Mouse (Mus musculus) mesoderm, embryonic 11.5 days (tissue): ENCODE measurements around the gene Tmem132c.

ENCODE experiments used
- DNase-seq: peaks from one replicate; pipeline ENCODE4 v3.0.0-alpha.2; 2012; ENCODE audit warnings: low read depth, low spot score

Tmem132c gene

DNA sequence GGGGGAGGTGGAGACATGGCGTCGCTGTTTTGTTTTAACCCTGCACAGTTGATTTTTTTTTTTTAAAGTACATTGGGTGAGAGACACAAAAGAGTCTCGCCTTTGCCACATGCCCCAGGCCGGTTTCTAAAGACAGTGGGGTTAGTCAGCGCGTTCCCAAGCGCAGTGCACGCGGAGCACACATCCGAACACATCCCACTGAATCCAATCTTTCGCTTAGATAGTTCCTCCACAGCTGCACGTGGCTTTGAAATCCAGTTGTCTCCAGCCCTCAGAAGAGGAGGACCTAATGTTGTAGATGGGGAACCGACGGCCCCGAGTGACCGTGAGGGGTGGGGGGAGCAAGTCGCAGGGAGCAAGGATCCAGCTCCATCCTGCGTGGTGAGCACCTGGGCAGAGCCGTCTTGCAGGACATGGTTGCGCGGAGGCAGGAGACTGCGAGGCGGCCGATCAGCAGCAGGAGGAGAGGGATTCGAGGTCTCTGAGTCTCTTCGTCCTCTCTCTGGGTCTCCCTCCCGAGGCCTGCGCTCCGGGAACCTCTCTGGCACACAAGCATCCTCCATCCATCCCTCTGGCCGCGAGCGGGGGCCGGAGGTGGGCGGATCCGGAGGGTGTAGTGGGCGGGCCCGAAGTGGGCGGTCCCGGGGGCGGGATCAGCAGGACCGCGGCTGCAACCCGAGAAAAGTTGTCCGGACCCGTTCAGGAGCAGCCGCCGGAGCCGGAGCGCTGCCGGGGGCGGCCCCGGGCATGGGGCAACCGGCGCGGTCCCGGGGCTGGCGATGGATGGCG lies at the start of gene Tmem132c:
Gene Tmem132c (plus strand): TSS at position 673 of the 789 bp plus-strand sequence.
- DNase-seq = peak; percentile 90

DNA sequence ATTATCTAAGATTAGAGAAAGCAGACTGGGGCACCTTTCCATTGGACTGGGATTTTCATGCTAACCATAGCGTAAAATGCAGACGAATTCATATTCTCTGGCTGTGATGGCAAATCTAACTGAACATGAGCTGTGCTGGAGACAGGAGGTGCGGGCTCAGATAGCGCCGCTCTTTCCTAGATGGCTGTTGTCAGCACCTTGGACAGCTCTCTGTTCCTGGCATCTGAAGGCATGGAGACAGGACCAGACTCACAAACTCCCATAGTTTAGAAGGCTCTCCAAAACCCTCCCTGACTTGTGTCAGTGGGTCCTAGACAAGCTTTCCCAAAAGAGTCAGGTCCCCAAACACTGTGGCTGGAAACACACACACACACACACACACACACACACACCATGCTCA lies 49.7 kb upstream of the Tmem132c start:
- DNase-seq = peak; percentile 86

DNA sequence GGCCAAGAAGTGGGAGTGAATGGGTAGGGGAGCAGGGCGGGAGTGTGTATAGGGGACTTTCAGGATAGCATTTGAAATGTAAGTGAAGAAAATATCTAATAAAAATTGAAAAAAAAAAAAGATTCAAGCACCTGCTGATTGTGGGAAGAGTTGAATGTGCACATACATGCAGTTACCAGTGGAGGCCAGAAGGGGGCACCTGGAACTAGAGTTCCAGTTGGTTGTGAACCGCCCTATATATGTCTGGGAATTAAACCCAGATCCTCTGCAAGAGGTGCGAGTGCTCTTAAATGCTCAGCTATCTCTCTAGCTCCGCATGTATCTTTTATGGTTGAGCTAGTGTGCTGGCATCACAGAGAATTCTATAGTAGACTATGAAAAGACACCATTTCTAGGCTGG lies 42.8 kb upstream of the Tmem132c start:
- DNase-seq = peak; percentile 39

DNA sequence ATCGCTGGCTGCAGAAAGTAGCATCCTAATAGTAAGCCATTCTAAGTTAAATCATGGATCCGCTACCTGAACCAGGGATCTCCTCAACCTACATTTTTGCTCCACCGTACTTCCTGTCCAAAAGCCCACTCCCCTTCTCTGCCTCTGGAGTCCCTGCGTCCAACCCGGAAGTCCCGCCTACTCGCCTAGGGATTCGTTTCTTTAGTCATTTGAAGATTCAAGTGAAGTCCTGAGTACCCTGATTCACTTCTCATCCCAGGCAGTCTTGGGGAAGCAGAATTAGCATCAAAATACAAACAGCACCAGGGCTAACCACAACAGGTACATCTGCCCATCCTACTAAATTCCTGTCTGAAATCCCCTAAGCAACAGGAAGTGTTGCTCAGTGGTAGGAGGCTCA lies 36.7 kb upstream of the Tmem132c start:
- DNase-seq = no peak

GRCm38 (mm10) chr5:127216389-127216788 lies 25.2 kb upstream of the Tmem132c start:
- no peak for DNase-seq

GRCm38 (mm10) chr5:127217725-127218124 lies 23.9 kb upstream of the Tmem132c start:
- no peak for DNase-seq

- DNase-seq = peak; percentile 62
Measured at GRCm38 (mm10) chr5:127227929-127228595, 13.5 kb upstream of the Tmem132c start.

DNA sequence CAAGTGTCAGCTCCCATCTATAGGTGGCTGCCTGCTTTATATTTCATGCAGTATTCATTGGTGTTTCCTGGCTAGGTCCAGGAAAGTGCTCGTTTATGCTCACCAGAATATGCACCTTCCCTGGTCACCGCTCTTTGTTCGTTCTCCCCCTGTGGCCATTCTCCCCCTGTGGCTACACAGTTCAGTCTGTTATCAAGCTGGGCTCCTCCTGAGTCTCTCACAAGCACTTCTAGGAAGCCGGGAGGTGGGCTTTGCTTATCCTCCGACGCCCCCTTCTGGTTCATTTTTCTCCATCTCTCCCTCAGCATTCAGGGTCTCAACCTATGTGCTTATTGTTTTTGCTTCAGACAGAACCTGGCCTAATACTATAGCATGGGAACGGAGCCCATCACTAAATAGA lies 6.9 kb upstream of the Tmem132c start:
- peak; percentile 79 for DNase-seq

- peak; percentile 89 for DNase-seq
Measured at GRCm38 (mm10) chr5:127235203-127235602, 6.4 kb upstream of the Tmem132c start.

DNA sequence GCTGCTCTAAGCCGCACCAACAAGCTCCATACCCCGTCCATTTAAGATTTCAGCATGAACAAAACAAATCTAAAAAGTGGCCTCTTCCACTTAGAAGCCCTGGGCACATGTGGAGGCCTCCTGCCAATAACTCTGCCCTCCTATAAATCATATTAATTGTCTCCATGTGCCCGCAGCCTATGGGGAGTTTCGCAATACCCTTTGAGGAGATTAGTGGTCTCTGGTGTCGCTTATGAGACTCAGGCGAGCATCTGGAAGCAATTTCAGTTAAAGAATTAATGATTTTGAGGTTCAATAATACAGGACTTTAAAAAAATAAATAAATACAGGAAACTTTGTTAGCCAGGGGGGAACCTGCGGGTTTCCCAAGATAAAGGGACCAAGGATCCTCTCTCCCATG lies 1.9 kb upstream of the Tmem132c start:
- peak; percentile 84 for DNase-seq

DNA sequence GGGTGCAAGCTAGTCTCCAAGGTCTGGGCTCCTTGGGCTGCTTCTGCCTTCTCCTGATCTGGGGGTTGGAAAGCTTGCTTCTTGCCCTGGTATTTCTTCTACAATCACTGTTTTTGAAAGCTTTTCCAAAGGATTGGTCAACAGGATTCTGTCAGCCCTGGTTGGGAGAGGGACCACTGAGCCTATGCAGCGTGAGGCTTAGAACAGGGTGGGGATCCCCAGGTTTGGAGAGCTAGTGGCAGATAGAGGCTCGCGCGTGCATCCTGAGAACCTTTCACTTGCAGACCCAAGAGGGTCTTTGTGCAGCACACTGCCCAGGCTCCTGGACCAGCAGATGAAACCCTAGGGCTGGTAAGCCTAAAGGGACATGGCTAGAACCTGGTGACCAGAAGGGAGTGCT lies 962 bp upstream of the Tmem132c start:
- no peak for DNase-seq

DNA sequence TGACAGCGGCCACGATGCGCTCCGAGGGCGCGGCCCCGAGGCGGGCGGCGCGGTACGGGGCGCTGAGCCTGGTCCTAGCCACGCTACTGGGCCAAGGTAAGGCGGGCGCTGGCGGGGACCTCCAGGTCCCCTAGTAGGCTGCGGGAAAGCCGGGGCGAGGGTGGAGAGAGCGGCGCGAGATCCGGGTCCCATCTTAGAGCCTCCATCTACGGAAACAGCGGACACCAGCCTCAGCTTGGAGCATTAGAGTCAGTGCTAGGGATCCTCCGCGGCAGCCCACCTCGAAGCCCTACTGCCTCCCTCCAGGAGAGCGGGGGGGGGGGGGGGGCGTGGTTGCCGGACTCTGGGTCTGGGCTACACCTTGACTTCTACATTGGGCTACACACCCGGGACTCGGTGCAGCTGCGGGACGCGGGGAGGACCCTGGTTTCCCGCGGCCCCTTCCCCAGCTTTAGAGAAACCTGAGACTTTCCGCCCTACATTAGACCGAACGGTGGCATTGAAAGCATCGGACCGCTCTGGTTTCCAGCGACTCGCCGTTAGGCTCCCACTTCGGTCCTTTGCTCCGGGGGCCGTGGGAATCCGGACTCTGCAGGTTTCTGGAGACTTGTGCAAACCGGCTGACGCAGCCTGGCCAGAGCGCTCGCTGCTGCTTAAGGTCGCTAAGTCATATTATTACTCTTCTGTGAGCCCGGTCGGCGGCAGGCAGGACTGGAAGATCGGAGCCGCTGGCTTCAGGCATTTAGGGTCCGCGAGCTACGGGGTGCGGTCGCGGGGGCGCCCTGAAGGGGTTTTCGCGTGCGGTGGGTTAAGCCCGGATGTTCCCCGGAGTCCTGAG lies 536 bp downstream of the Tmem132c start:
- peak; percentile 47 for DNase-seq

DNA sequence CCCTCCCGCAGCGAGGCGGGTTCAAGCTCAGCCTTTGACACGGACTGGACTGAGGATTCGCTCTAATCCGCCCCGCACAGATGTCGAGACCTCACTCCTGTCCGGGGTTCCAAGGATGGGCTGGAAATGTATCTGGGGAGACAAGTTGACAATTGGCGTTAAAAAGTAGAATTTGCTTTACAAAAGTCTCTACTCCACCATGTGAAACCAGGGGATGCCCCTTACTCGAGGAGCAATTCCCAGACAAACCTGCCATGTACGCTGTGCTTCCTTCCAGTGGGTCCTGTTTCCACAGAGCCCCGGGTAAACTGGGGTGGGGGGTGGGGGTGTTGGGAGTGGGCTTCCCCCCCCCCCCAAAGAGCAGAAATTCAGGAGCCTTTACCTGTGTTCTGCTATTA lies 1.2 kb downstream of the Tmem132c start:
- DNase-seq = no peak

GRCm38 (mm10) chr5:127243209-127243608 lies 1.6 kb downstream of the Tmem132c start:
- DNase-seq = no peak

GRCm38 (mm10) chr5:127243611-127244010 lies 2.0 kb downstream of the Tmem132c start:
- DNase-seq = no peak

DNA sequence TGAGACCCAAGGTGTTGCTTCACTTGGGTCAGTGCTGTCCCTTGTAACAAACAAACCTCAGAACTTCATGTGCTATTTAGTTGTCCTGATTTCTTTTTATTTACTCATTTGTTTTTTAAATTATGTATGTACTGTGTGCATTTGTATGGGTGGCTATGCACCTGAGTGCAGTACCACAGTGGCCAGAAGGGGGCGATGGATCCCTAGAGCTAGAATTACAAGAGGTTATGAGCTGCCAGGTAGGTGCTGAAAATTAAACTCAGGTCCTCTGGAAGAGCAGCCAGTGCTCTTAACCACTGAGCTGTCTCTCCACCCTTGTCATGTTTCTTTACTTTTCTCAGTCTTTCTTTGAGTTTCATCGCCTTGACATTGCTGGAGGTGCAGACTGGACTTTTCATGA lies 11.7 kb downstream of the Tmem132c start:
- no peak for DNase-seq

GRCm38 (mm10) chr5:127256947-127257610 lies 15.5 kb downstream of the Tmem132c start:
- no peak for DNase-seq

DNA sequence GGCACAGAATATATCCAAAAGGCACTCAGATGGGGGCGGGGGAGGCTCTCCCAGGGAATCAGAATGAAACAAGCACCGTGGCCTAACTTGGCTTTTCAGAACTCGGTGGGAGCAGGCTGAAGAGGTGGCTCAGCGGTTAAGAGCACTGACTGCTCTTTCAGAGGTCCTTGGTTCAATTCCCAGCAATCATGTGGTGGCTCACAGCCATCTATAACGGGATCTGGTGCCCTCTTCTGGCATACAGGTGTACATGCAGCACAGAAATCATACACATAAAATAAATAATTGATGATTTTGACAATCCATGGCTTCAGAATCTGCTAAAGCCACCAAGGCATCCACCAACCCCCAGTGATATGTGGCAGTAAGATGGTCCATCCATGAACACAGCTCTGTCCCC lies 20.5 kb downstream of the Tmem132c start:
- no peak for DNase-seq

DNA sequence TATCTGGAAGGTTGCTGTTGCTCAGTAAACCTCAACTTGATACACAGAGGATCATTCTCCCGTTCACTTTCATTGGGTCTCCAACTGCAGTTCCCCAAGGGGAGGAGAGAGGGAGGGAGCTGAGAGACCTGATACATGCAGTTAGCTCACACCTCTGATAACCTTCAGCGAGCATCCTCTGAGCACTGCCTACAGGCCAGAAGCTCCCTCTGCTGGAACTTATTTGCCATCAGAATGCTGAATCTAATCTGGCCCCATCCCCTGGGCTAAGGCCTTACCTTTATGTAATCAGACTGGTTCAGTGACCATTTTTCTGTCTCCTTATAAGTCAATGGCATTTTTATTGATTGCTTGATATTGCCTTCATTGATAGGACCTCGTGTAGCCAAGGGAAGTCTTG lies 29.5 kb downstream of the Tmem132c start:
- no peak for DNase-seq

DNA sequence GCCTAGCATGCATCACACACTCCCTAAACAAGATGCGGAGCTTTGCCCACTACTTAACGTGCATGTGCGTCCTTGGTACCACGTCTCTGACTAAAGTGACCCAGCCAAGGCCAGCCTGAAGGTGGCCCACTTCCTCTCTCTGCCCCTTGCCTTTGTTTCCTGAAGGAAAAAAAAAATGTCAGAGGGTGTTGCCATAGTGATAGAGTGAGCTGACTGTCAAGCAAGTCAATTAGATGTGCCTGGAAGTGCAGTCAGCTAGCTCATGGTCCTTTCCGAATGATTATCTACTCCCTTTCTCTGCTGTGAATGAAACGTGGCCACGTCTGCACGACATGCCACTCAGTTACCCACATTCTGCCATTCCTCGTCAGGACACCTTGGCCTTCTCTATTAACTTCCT lies 37.9 kb downstream of the Tmem132c start:
- no peak for DNase-seq

- no peak for DNase-seq
Measured at GRCm38 (mm10) chr5:127281186-127281585, 39.6 kb downstream of the Tmem132c start.
